Mouse (Mus musculus): ENCODE data around the gene Gps1. TPM values are rescaled to one million over a fixed set of nuclear protein-coding genes. Genes with fewer than 3 reads are reported as not detected.
A peak's percentile ranks its signal among the peaks of the same experiment; 100 is the strongest.

Gene Gps1
- polyA plus RNA-seq, 1 experiment from 2014 or later: 70.9 TPM

DNA sequence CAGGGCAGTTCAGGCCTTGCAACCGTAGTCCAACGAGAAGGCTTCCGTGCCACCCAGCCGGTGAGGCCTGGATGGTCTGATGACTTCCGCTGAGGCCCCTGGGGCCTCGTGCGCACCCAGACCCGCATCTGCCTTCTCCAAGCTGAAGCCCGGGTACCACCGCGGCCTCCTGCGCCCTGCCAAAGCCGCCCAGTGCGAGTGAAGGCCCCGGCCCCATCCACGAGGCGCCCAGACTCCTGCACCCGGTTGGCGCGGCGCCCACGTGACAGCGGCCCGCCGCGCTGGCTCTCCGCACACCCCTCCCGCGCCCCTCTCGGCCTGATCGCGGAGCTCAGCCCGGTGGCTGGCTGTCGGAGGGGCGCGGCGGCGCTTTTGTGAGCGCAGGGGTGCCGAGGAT, 39.5 kb downstream of the Gps1 start:
- no peak for TF ChIP-seq CTCF (IDR thresholded peaks at IDR 0.05; ENCODE audit: low read depth)
- Histone ChIP-seq H3K27ac (ENCODE audit: low read depth, low read length) (peak overlapping the region; percentile 89), H3K27me3 (replicated peaks; ENCODE audit: control insufficient read depth, insufficient read depth, low read length) (no peaks in the 10 kb centered on the region), H3K9me3 (ENCODE audit: control insufficient read depth) (no peaks in the 10 kb centered on the region), H3K4me1 (replicated peaks; ENCODE audit: control insufficient read depth, insufficient read depth, low read length) (peaks cover 4% of the 10 kb centered on the region; the same call in 1 of the 2 replicates), H3K36me3 (ENCODE audit: control insufficient read depth, insufficient read depth) (peaks cover 33% of the 10 kb centered on the region), H3K9ac (ENCODE audit: low read depth, low read length) (peak overlapping the region; percentile 72), H3K4me2 (replicated peaks; ENCODE audit: low read depth) (peak overlapping the region; percentile 84), H3K4me3 (ENCODE audit: low read depth, low read length) (peak overlapping the region; percentile 80)
- under 1% methylated on average over 40 of the region's 40 CpGs for WGBS
- peak; percentile 42 for ATAC-seq

DNA sequence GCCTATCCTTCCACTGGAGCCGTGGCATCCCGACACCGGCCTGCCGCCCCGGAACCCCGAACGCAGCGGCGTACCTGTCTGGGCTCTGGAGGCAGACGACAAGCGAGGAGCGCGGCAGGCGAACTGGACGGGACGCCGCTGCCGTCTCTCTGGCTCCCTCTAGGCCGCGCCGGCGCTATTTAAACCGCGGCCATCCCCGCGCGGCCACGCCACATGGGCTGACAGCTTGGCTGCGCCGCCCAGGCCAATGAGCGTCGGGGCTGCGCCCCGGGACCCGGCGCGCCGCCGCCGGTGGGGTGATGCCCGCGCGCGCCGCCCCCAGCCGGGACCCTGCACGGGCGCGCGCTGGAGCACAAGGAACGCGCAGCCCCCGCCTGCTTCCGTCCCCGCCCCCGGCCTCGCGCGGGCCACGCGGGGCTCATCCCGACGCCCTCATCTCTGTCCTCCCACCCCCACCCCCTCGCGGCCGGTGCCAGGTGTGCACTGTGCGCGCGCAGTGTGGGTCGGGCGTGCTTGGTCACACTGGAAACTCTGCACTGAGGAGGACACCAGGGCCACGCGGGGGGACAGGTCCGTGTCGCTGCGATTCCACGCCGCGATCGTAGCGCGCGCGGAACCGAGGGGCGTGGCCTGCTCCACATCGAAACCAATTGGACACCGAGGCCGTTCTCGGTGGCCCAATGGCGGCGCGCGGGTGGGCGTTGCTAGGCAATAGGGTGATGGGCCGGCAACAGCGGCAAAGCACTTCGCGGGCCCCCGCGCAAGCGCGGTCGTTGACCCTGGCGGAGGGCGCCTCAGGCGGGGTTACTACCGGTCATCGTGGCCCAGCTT, 40.1 kb downstream of the Gps1 start, which contains the start of gene Fasn:
Fasn (minus strand) TSS at position 592 of the 831 bp plus-strand sequence.
- WGBS: under 1% methylated on average over 98 of the region's 109 CpGs
- Histone ChIP-seq H3K4me1 (replicated peaks; ENCODE audit: control insufficient read depth, insufficient read depth, low read length) (peaks cover 4% of the 10 kb centered on the region; the same call in 1 of the 2 replicates), H3K27ac (ENCODE audit: low read depth, low read length) (peak within 1 kb of the TSS; percentile 89), H3K4me2 (replicated peaks; ENCODE audit: low read depth) (peak within 1 kb of the TSS; percentile 84), H3K9ac (ENCODE audit: low read depth, low read length) (peak within 1 kb of the TSS; percentile 72), H3K36me3 (ENCODE audit: control insufficient read depth, insufficient read depth) (peaks cover 27% of the 10 kb centered on the region), H3K9me3 (ENCODE audit: control insufficient read depth) (no peaks in the 10 kb centered on the region), H3K27me3 (replicated peaks; ENCODE audit: control insufficient read depth, insufficient read depth, low read length) (no peaks in the 10 kb centered on the region), H3K4me3 (ENCODE audit: low read depth, low read length) (peak within 1 kb of the TSS; percentile 80)
- ATAC-seq: peak; percentile 86
- peak; percentile 79 for TF ChIP-seq CTCF (IDR thresholded peaks at IDR 0.05; ENCODE audit: low read depth)

DNA sequence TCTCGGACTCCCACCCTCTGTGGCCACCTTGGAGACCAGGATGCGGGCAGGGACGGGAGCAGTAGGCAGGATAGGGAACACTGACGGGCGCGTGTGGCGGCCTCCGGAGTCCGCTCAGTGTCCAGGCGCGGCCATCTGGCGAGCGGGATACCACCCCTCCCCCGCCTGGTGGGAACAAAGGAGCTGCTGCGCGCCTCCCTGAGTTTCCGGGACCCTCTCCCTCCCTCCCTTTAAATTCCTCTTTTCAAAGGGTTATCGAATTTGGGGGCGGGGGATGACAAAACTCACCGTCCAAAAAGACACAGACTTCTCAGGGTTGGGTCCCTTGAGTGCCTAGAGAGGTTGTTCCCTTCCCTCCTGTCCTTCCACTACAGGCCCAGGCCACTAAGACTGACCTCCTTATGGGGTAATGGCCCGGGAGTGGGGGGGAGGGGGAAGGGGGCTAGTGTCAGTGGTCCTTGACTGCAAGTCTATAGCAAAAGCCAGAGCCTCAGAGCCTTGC, 40.8 kb downstream of the Gps1 start:
- H3K9me3 ChIP-seq (ENCODE audit: control insufficient read depth): no peaks in the 10 kb centered on the region
- H3K4me3 ChIP-seq (ENCODE audit: low read depth, low read length): peak overlapping the region; percentile 80
- 3% methylated on average over 21 of the region's 21 CpGs for WGBS
- H3K36me3 ChIP-seq (ENCODE audit: control insufficient read depth, insufficient read depth): peaks cover 21% of the 10 kb centered on the region
- H3K27me3 ChIP-seq (replicated peaks; ENCODE audit: control insufficient read depth, insufficient read depth, low read length): no peaks in the 10 kb centered on the region
- peak overlapping the region; percentile 84 for H3K4me2 ChIP-seq (replicated peaks; ENCODE audit: low read depth)
- H3K4me1 ChIP-seq (replicated peaks; ENCODE audit: control insufficient read depth, insufficient read depth, low read length): peaks cover 4% of the 10 kb centered on the region; the same call in 1 of the 2 replicates
- H3K9ac ChIP-seq (ENCODE audit: low read depth, low read length): peak overlapping the region; percentile 72
- no peak for ATAC-seq
- no peak for TF ChIP-seq CTCF (IDR thresholded peaks at IDR 0.05; ENCODE audit: low read depth)
- peak overlapping the region; percentile 89 for H3K27ac ChIP-seq (ENCODE audit: low read depth, low read length)

DNA sequence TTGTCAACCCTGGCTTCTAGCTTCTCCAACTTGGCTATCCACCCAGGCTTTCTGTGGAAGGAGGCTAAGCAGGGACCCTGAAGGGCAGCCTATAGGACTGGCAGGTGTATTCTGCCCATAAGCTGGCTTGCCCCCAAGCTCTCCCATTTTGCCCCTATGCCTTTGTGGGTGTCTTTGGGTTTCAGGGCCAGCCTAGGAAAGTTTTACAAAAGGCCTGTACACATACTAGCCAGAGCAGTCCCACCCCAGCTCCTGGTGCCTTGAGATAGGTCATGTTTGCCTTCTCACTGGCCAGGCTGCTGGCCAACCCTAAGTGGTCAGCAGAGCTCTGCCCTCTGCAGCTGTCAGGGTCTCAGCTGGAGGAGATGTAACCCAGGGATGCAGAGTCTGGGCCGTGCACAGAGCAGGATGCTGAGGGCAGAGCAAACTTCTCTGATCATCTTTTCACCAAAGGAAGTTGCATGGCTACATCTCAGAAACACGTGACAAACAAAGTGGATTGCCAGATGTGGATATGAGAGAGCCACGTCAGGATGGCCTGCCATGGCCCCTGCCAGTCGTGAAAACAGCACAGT, 41.3 kb downstream of the Gps1 start:
- Histone ChIP-seq H3K36me3 (ENCODE audit: control insufficient read depth, insufficient read depth) (peaks cover 15% of the 10 kb centered on the region), H3K27me3 (replicated peaks; ENCODE audit: control insufficient read depth, insufficient read depth, low read length) (no peaks in the 10 kb centered on the region), H3K4me1 (replicated peaks; ENCODE audit: control insufficient read depth, insufficient read depth, low read length) (peaks cover 4% of the 10 kb centered on the region; the same call in 1 of the 2 replicates), H3K4me3 (ENCODE audit: low read depth, low read length) (no peak overlapping the region), H3K9ac (ENCODE audit: low read depth, low read length) (peak overlapping the region; percentile 72; the same call in 1 of the 2 replicates), H3K27ac (ENCODE audit: low read depth, low read length) (0 out of 2 replicates have a peak overlapping the region, but pooled peaks have one; percentile 89), H3K4me2 (replicated peaks; ENCODE audit: low read depth) (peak overlapping the region; percentile 84), H3K9me3 (ENCODE audit: control insufficient read depth) (no peaks in the 10 kb centered on the region)
- ATAC-seq: no peak
- WGBS: 60% methylated on average over 4 of the region's 4 CpGs
- no peak for TF ChIP-seq CTCF (IDR thresholded peaks at IDR 0.05; ENCODE audit: low read depth)

DNA sequence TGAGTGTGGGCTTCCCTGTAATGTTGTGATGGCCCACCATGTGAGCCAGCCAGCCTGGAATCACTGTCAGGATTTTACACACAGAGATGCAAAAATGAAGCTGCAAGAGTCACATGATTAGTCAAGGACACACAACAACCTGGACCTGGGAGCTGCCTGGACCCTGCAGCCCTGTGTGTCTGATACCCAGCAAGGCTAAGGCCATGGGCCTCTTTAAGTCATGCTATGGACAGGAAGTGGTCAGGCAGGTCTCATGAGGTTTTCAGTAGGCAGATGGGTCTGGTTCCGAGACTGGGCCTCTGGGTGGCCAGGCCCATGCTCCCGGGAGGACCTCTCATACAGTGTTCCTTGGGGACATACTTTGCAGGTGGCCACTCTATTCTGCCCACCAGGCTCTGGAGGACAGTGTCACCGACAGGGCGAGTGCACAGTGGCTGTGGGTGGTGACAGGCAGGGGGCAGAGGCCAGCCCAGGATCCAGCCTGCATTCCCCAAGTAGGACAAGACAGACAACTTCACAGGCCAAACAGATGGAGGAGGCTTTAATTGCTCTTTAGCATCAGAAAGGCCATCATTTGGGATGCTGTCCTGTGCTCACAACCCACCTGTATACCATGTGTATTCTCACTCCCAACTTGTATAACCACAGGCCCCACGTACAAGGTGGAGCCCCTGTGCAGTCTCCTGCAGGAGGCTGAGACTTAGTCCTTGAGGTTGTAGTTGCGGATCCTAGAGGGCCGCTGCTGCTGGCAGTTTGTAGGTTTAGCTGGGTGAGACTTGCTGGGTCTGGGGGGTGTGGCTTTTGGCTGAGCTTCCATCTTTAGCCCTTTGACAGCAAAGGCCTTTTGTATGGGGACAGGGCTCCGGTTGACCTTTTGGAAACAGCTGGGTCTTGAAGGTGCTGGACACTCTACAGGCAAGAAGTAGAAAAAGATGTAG, 42.2 kb downstream of the Gps1 start:
- no peaks in the 10 kb centered on the region for H3K27me3 ChIP-seq (replicated peaks; ENCODE audit: control insufficient read depth, insufficient read depth, low read length)
- H3K4me2 ChIP-seq (replicated peaks; ENCODE audit: low read depth): no peak overlapping the region
- peaks cover 4% of the 10 kb centered on the region; the same call in 1 of the 2 replicates for H3K4me1 ChIP-seq (replicated peaks; ENCODE audit: control insufficient read depth, insufficient read depth, low read length)
- 86% methylated on average over 8 of the region's 8 CpGs for WGBS
- peaks cover 7% of the 10 kb centered on the region; the same call in 1 of the 2 replicates for H3K36me3 ChIP-seq (ENCODE audit: control insufficient read depth, insufficient read depth)
- ATAC-seq: no peak
- H3K9me3 ChIP-seq (ENCODE audit: control insufficient read depth): no peaks in the 10 kb centered on the region
- H3K9ac ChIP-seq (ENCODE audit: low read depth, low read length): no peak overlapping the region
- no peak overlapping the region for H3K27ac ChIP-seq (ENCODE audit: low read depth, low read length)
- no peak overlapping the region for H3K4me3 ChIP-seq (ENCODE audit: low read depth, low read length)
- no peak for TF ChIP-seq CTCF (IDR thresholded peaks at IDR 0.05; ENCODE audit: low read depth)
